Mouse (Mus musculus) G1E (cell line): Measurements from ENCODE around the gene Cpne5.

Experiments used
- CTCF ChIP-seq: IDR thresholded peaks from 2 replicates; pipeline ENCODE4 v1.5.1; 2012; ENCODE audit warnings: low read depth, low read length, inconsistent platforms, mixed read lengths
- GATA1 ChIP-seq: IDR thresholded peaks from 2 replicates; pipeline ENCODE4 v1.6.1; 2012; ENCODE audit warnings: borderline replicate concordance, low read length, inconsistent platforms, mixed read lengths

DNA sequence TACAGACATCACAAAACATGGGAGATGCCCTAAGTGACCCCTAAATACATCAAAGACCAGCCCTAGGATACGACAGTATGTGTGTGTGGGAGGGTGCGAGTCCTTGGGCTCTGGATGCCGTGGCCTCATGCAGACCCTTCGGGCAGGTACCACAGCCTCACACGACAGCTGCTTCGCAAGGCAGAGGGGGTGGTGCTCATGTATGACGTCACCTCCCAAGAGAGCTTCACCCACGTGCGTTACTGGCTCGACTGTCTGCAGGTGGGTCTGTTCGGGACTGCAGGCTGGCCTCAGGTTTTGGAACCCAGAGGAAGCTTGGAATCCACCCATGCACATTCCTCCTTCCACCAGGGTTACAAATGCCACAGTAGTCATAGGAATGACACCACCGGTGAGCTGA lies 92.9 kb downstream of the Cpne5 start:
- TF ChIP-seq CTCF, result no peak
- TF ChIP-seq GATA1, result no peak
